Mouse (Mus musculus): ENCODE measurements around the gene Bhlhe40. TPM values are rescaled to one million over a fixed set of nuclear protein-coding genes. Genes with fewer than 3 reads are reported as not detected.

Gene Bhlhe40
- polyA plus RNA-seq, 1 experiment = 55.7 TPM

DNA sequence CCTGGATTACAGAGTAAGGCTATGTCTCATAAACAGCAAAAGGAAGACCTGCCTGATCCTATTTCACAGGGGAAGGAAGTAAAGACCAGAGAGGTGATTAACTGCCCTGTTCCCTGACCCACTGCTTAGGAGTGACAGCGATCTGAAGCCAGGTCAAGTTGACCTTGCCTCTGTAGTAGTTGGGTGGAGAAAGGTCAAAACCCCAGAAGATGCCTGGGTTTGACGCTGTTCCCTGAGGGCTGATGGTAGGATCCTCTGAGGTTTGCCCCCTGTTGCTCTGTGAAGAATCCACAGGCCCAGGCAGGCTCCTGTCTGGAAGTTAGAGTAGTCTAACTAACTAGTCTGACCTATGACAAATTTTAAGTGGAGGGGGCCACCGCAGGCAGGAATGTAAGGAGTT lies 26.5 kb downstream of the Bhlhe40 start:
- no peak for DNase-seq (ENCODE audit: extremely low spot score in 1 of 2, low spot score in 1 of 2)

GRCm38 (mm10) chr6:108688344-108688743 lies 27.9 kb downstream of the Bhlhe40 start:
- DNase-seq (ENCODE audit: extremely low spot score in 1 of 2, low spot score in 1 of 2) = no peak

DNA sequence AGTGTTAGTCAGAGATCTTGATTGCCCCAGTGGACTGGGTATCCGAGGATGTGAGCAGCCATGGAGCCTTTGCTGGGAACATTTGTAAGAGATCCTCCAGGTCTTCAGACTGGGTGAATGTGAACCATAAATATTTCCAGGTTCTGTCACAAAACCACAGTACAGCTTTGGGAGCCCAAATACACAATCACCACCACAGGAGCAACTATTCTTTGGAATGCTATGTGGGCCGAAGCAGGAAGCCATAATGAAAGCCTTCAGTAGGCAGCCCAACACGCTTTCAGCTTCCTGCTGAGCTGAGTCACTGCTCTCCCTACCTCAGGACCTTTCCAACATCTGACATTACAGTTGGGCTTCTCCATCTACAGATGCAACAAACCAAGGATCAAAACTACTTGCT lies 32.6 kb downstream of the Bhlhe40 start:
- DNase-seq (ENCODE audit: extremely low spot score in 1 of 2, low spot score in 1 of 2) = no peak

DNA sequence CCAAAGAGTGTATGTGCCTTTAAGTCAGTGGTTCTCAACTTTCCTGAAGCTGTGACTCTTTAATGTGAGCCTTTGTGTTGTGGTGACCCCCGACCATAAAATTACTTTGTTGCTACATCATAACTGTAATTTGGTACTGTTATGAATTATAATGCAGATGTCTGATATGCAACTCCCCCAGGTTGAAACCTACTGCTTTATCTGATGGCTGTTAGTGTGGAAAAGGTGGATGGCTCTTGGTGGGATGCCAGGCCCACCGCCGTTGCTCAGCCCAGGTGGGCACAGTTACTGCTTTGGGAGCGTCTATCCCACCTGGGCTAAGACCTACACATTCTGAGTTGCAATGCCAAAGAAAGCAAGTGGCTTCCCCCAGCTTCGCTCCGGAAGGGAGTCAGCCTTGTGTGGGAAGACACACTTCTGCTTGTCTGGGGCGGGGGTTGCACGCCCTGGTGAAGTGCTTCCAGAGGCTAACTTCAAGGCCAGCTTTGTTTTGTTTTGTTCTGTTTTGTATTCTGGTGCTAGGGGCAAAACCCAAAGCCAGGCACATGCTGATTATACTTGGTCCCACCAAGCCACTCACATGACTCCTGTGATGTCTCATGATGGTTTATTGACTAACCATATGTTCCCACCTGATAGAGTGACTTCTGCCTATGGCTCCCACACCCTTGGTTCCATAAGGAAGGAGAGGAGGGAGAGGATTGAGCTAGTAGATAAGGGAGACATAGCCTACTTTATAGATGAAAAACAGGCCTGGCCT lies 34.7 kb downstream of the Bhlhe40 start:
- no peak for DNase-seq (ENCODE audit: extremely low spot score in 1 of 2, low spot score in 1 of 2)

- DNase-seq (ENCODE audit: extremely low spot score in 1 of 2, low spot score in 1 of 2) = no peak
Observed at GRCm38 (mm10) chr6:108695844-108696821, 35.7 kb downstream of the Bhlhe40 start.

DNA sequence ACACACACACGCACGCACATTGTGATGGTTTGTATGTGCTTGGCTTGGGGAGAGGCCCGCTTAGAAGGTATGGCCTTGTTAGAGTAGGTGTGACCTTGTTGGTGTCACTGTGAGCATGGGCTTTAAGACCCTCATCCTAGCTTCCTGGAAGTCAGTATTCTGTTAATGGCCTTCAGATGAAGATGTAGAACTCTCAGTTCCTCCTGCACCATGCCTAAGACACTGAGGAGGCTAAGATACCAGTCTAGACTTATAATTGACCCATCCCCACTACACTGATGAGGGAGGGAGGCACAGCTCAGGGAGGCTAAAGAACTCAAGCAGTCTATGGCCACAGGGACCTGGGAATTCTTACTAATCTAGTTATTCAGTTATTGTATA lies 36.4 kb downstream of the Bhlhe40 start:
- no peak for DNase-seq (ENCODE audit: extremely low spot score in 1 of 2, low spot score in 1 of 2)

DNA sequence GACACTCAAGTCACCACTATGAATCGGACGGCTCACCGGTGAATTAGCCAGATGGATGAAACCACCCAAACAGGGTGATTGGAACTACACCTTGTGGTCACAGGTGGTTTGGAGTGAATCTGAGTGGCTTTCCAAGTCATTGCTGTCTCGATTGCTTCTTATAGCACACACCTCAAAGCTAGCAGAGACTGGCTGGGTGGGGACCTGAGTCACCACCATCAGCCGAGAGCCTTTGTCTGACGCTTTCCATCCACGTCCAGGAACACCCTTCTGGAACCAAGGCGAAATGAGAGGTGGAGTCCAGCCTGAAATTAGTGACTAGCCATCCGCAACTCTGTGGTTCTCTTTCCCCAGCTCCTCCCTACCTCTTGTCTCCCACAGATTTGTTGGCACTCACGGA lies 36.9 kb downstream of the Bhlhe40 start:
- no peak for DNase-seq (ENCODE audit: extremely low spot score in 1 of 2, low spot score in 1 of 2)

DNA sequence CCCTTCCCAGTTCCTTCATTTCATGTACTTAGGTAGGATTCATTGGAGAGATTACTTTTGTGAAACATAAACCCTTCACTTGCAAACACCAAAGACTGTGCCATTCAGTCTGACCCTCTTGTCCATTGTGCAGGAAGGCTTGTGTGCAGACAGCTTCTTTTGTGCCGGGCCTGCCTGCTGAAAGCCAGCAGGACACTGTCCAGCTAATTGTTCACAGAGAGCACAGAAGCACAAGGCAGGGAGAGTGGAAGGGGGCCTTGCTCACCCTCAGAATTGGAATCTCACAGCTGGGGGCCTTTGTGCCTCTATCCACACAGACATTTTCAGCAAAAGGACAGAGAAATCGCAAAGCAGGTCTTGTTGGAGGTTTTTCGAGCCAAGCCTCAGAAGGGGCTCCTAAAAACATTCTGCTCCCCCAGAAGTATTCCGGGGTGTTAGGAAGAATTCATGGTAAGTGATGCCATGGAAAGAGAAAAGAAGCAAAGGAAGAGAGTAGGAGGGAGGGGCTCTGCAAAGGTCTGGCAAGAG lies 38.0 kb downstream of the Bhlhe40 start:
- DNase-seq (ENCODE audit: extremely low spot score in 1 of 2, low spot score in 1 of 2) = no peak

- no peak for DNase-seq (ENCODE audit: extremely low spot score in 1 of 2, low spot score in 1 of 2)
Observed at GRCm38 (mm10) chr6:108699679-108700078, 39.2 kb downstream of the Bhlhe40 start.

GRCm38 (mm10) chr6:108700638-108701343 lies 40.4 kb downstream of the Bhlhe40 start:
- DNase-seq (ENCODE audit: extremely low spot score in 1 of 2, low spot score in 1 of 2) = no peak

- DNase-seq (ENCODE audit: extremely low spot score in 1 of 2, low spot score in 1 of 2) = no peak
Observed at GRCm38 (mm10) chr6:108702648-108703047, 42.2 kb downstream of the Bhlhe40 start.

DNA sequence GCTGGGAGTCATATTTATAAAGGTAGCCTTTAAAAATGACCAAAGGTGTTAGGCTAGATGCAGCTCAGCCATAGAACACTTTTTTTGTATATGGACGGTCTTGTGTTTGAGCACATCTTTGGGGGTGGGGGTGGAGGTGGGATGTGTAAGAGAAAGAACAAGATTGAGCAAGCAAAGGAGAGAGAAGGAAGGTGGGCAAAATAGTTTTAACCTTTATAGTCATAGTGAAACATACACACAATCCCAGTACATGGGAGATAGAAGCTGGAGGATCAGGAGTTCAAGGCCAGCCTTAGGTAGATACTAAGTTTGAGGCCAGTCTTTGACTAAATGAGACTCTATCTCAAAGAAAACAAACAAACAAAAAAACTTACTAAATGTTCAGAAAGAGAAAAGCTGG lies 42.7 kb downstream of the Bhlhe40 start:
- no peak for DNase-seq (ENCODE audit: extremely low spot score in 1 of 2, low spot score in 1 of 2)

DNA sequence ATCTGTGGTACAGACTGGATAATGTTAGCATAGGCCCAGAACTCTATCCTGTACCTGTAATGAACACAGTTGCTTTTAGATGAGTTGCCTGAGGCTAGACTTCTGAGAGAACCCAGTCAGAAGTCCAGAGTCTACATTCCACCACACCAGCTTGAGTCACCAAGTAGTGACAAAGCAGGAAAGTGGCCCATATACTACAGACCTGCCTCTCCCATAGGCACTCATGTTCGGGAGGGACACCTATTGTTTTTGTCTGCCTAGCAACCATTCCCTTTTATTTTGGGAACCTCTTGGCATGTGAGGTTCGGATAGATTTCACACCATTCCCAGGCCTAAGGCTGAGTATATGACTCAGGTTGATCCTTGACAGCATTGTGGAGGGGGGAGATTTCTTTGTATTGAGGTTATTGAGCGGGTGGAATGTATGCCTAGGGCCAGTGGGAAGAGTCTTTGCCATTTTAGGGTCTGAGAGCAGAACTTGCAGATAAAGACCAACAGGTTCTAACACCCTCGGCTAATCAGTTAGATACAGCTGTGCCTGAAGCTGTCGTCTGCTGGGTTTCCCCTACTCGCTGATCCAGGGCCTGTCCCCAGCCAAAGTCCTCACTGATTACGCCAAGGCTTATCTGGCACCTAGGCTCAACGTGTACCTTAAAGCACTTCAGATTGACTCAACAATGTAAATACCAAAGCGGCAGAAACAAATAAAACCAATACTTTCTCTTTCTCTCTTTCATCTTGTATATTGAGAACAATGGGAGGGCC lies 44.1 kb downstream of the Bhlhe40 start:
- no peak for DNase-seq (ENCODE audit: extremely low spot score in 1 of 2, low spot score in 1 of 2)

DNA sequence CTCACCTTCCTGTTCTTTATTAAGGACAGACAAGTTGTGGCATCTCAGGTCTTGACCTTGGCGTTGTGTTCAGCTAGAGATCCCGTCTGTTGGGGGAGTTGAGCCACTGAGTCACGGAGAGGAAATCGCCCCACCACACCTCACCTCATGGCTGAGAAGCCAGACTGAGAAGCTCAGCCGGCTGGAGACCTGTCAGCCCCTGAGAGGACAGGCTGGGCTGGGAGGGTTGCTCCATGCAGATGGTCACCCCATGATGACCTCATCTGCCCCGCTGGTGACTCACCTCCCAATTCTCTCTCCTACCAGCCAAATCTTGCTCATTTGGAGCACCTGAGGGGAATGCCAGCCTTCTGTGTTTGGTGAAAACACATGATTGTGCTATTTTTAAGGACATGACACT lies 45.5 kb downstream of the Bhlhe40 start:
- no peak for DNase-seq (ENCODE audit: extremely low spot score in 1 of 2, low spot score in 1 of 2)

DNA sequence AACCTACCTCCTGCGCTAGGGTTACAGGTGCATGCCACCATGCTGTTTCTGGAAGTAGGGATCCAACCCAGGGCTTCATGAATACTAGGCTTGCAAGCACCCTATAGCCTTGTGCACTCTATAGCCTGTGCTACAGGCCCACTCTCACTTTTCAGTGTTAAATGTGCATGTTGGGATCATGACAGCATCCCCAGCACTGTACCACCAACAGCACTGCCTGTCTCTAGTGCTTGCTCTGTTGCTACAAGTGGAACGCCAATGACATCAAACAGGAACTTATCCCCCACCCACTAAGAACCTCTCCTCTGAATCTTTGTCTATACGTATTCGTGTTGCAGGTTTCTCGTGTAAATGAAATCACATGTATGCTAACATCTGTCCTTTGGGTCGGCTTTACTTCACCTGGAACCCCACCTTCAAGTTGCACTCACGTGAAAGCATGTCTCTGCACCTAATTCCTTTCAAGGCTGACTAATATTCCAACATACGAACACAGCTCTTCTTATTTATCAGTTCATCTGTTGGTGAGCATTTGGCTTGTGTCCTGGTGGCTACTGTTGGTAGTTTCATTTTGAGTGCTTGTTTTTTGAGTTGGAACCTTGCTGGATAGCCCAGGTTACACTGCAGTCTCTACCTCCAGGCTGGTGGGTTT lies 46.7 kb downstream of the Bhlhe40 start:
- DNase-seq (ENCODE audit: extremely low spot score in 1 of 2, low spot score in 1 of 2) = no peak

DNA sequence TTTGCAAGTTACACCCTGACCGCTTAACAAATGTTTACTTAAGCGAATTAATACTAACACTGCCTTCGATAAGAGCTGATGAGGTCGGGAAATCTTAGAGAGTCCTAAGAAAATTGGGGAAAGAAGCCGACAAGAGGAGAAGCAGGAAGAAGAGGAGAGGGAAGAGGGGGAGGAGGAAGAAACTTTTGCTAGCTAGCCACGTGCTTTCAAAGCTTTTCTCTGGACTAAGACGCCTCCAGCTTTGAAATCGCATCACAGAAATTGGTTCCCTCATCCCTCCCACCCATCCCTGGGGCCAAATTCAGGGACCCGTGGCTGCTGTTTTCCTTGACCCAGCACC lies 48.7 kb downstream of the Bhlhe40 start:
- DNase-seq (ENCODE audit: extremely low spot score in 1 of 2, low spot score in 1 of 2) = peak in 1 of 2 experiments; percentile 34

GRCm38 (mm10) chr6:108709471-108710231 lies 49.2 kb downstream of the Bhlhe40 start:
- peak; percentile 69 to 87 for DNase-seq (ENCODE audit: extremely low spot score in 1 of 2, low spot score in 1 of 2)

- DNase-seq (ENCODE audit: extremely low spot score in 1 of 2, low spot score in 1 of 2) = no peak
Observed at GRCm38 (mm10) chr6:108710667-108711066, 50.2 kb downstream of the Bhlhe40 start.

Data from frontal cortex, adult 2 months (tissue).